Mouse (Mus musculus) spleen, adult 2 months (tissue): ENCODE data around the gene Sec23a. TPM values are rescaled to one million over a fixed set of nuclear protein-coding genes. Genes with fewer than 3 reads are reported as not detected.

ENCODE experiments used
- DNase-seq, 2 experiments: peaks; one replicate each; pipeline versions ENCODE4 v3.0.0 to v3.0.0-alpha.2; 2012 to 2021; ENCODE audit warnings: low spot score in 2 of 2, low read depth in 1 of 2
- H3K27ac ChIP-seq: fragments of 200-500 bp; 2 replicates; pipeline ENCODE4 v1.5.1; 2012; ENCODE audit warnings: low read length, inconsistent platforms; ENCODE audit not compliant: insufficient read depth
- H3K27me3 ChIP-seq: fragments of 200-500 bp; 2 replicates; pipeline ENCODE4 v1.6.1; 2012; ENCODE audit warnings: mild to moderate bottlenecking, moderate library complexity, low read length, inconsistent platforms; ENCODE audit not compliant: control insufficient read depth, insufficient read depth
- H3K36me3 ChIP-seq: fragments of 200-500 bp; 2 replicates; pipeline ENCODE4 v1.6.1; 2012; ENCODE audit warnings: mild to moderate bottlenecking, low read length, inconsistent platforms; ENCODE audit not compliant: control insufficient read depth, insufficient read depth
- H3K4me1 ChIP-seq: fragments of 200-500 bp; 2 replicates; pipeline ENCODE4 v1.6.1; 2011; ENCODE audit warnings: inconsistent platforms; ENCODE audit not compliant: control insufficient read depth, insufficient read depth, insufficient read length
- H3K4me3 ChIP-seq: fragments of 200-500 bp; 2 replicates; pipeline ENCODE4 v1.5.1; 2011; ENCODE audit warnings: mild to moderate bottlenecking, inconsistent platforms; ENCODE audit not compliant: insufficient read depth, insufficient read length; ENCODE audit errors: extremely low read depth
- CTCF ChIP-seq: fragments of 200-500 bp; IDR thresholded peaks from 2 replicates; pipeline ENCODE4 v1.5.1; 2011; ENCODE audit warnings: mild to moderate bottlenecking, inconsistent platforms; ENCODE audit not compliant: insufficient read depth, insufficient read length, insufficient replicate concordance; ENCODE audit errors: extremely low read depth
- POLR2A ChIP-seq: fragments of 200-500 bp; IDR thresholded peaks from 2 replicates; pipeline ENCODE4 v1.6.1; 2011; ENCODE audit warnings: low read depth, low read length, inconsistent platforms
- WGBS: fragments of 180-500 bp; shearing (Covaris S2); methylation state at CpG from one replicate; pipeline ENCODE4 v1.1.7; 2018; 5-methylcytosine and 5-hydroxymethylcytosine counted together
- polyA plus RNA-seq: library from polyadenylated mRNA; depleted of rRNA; stranded (reverse); fragments of >200 nt; gene quantifications from 2 replicates; pipeline ENCODE4 v1.2.3, GENCODE M21; 2012

Gene Sec23a
- polyA plus RNA-seq, 1 experiment, result 4.5 TPM

DNA sequence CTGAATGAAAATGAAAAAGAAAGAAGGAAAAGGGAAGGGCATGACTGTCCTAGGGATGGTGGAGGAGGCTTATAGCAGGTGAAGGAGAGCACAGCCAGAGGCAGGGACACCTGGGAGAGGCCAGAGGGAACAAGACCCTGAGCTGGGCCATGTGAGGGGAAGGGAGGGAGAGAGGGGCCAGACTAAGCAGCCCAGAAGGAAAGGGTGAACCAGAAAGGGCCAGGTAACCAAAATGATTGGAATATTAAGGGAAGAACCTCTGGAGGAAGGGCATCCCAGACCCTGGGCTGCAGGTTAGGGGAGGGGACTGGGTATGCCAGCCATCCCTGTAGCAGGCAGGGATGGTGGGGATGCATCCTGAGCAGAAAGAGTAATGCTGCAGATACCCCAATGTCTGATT lies 42.2 kb upstream of the Sec23a start:
- no peak overlapping the region for H3K4me3 ChIP-seq

DNA sequence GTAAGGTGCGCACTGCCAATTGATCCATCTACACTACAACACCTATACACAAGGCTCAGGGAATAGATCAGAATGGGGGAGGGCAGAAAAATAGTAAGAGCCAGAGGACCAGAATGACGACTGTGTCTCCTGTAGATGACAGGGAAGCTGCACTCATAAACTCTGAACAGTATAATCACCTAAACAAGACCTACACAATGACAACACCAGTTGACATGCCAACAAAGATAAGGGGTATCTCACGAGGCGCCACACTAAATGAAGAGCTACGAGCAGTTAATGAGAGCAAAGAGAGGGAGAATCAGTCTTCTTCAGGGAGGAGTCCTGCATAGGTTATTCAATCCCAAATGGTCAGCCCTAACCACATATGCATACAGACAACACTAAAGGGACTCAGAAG lies 41.3 kb upstream of the Sec23a start:
- Histone ChIP-seq H3K27me3 (no peaks in the 10 kb centered on the region), H3K4me1 (peaks cover 7% of the 10 kb centered on the region; the same call in 1 of the 2 replicates), H3K4me3 (no peak overlapping the region), H3K27ac (no peak overlapping the region), H3K36me3 (peaks cover 5% of the 10 kb centered on the region)
- DNase-seq, result no peak
- 90% methylated on average over 5 of the region's 5 CpGs for WGBS
- no peak for TF ChIP-seq CTCF
- TF ChIP-seq POLR2A, result no peak

More for the DNA sequence above, 42.2 kb upstream of the Sec23a start:
- Histone ChIP-seq H3K36me3 (peaks cover 2% of the 10 kb centered on the region), H3K4me1 (peaks cover 10% of the 10 kb centered on the region; the same call in 1 of the 2 replicates), H3K27ac (no peak overlapping the region), H3K27me3 (no peaks in the 10 kb centered on the region)
- TF ChIP-seq POLR2A (no peak), CTCF (no peak)
- DNase-seq, result no peak

DNA sequence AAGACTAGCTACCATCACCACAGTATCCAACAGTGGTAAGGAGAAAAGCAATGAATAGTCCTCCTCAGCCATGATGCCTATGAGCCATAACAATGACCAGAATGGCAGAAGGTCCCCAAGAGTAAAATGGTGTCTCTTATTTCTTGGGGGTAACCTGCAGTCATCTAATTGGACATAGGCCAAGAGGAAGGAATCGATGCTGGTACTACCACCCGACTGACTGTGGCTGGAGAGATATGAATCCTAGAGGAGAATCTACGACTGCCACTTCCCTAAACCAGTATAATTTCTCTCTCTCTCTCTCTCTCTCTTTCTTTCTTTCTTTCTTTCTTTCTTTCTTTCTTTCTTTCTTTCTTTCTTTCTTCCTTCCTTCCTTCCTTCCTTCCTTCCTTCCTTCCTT lies 40.7 kb upstream of the Sec23a start:
- DNase-seq, result no peak
- no peak for TF ChIP-seq CTCF
- TF ChIP-seq POLR2A, result no peak
- Histone ChIP-seq H3K36me3 (peaks cover 7% of the 10 kb centered on the region), H3K4me1 (peaks cover 7% of the 10 kb centered on the region; the same call in 1 of the 2 replicates), H3K4me3 (no peak overlapping the region), H3K27me3 (no peaks in the 10 kb centered on the region), H3K27ac (no peak overlapping the region)
- 64% methylated on average over 3 of the region's 3 CpGs for WGBS

- Histone ChIP-seq H3K27me3 (no peaks in the 10 kb centered on the region), H3K4me1 (no peaks in the 10 kb centered on the region; the same call in 1 of the 2 replicates), H3K4me3 (no peak overlapping the region), H3K36me3 (peaks cover 12% of the 10 kb centered on the region), H3K27ac (peak overlapping the region; percentile 52)
- DNase-seq, result peak; percentile 9 to 40
- no peak for TF ChIP-seq CTCF
- no peak for TF ChIP-seq POLR2A
- 43% methylated on average over 7 of the region's 7 CpGs for WGBS
Observed at GRCm38 (mm10) chr12:59040851-59041250, 29.0 kb upstream of the Sec23a start.

GRCm38 (mm10) chr12:59039971-59040844 lies 28.4 kb upstream of the Sec23a start:
- H3K27ac ChIP-seq, result peak overlapping the region; percentile 81
- DNase-seq, result peak; percentile 15 to 35
- H3K4me3 ChIP-seq, result no peak overlapping the region
- no peaks in the 10 kb centered on the region; the same call in 1 of the 2 replicates for H3K4me1 ChIP-seq
- no peak for TF ChIP-seq CTCF
- TF ChIP-seq POLR2A, result no peak
- peaks cover 11% of the 10 kb centered on the region for H3K36me3 ChIP-seq
- 48% methylated on average over 23 of the region's 23 CpGs for WGBS
- no peaks in the 10 kb centered on the region for H3K27me3 ChIP-seq

- DNase-seq, result no peak
- peaks cover 8% of the 10 kb centered on the region for H3K36me3 ChIP-seq
- H3K4me3 ChIP-seq, result no peak overlapping the region
- no peak for TF ChIP-seq POLR2A
- no peak for TF ChIP-seq CTCF
- H3K27ac ChIP-seq, result peak overlapping the region; percentile 81; the same call in 1 of the 2 replicates
- 90% methylated on average over 10 of the region's 10 CpGs for WGBS
- no peaks in the 10 kb centered on the region for H3K27me3 ChIP-seq
- H3K4me1 ChIP-seq, result no peaks in the 10 kb centered on the region; the same call in 1 of the 2 replicates
Observed at GRCm38 (mm10) chr12:59039162-59039970, 27.5 kb upstream of the Sec23a start.

DNA sequence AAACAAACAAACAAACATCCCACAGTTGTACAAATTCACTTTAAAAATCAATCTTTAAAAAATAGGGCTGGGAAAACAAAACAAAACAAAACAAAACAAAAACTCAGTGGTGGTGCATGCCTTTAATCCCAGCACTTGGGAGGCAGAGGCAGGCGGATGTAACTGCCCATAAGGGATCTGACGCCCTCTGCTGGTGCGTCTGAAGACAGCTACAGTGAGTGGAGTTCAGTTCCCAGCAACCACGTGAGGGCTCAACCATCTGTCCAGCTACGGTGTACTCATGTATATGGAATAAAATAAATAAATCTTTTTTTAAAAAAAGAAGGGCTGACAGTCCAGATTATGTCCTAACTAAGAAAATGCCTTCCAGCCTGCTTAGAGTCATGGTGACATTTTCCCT lies 20.3 kb upstream of the Sec23a start:
- peak in 1 of 2 experiments; percentile 16 for DNase-seq
- Histone ChIP-seq H3K36me3 (peaks cover 4% of the 10 kb centered on the region; the same call in 1 of the 2 replicates), H3K4me1 (no peaks in the 10 kb centered on the region), H3K4me3 (no peak overlapping the region), H3K27me3 (no peaks in the 10 kb centered on the region), H3K27ac (no peak overlapping the region)
- TF ChIP-seq POLR2A (no peak), CTCF (no peak)
- 68% methylated on average over 5 of the region's 5 CpGs for WGBS
